Mouse (Mus musculus) T-cell, adult 66 days (primary cell): ENCODE data around the gene Ppp1r15b. TPM values are rescaled to one million over a fixed set of nuclear protein-coding genes. Genes with fewer than 3 reads are reported as not detected.

Experiments used
- total RNA-seq, 2 experiments: library from RNA; stranded (reverse); gene quantifications; 3 replicates in 1 of 2; 4 replicates in 1 of 2; pipeline ENCODE4 v1.2.4; 2023

Gene Ppp1r15b
- 100 to 1,000 TPM; 103 to 110 TPM for total RNA-seq

GRCm38 (mm10) chr1:133130638-133131560 is at the start of gene Ppp1r15b:
Gene Ppp1r15b (plus strand): TSS chr1:133131143.

GRCm38 (mm10) chr1:133163820-133164431 is 33.0 kb downstream of the Ppp1r15b start, which contains the start of gene Plekha6:
Gene Plekha6 (plus strand): TSS chr1:133164210.

Other genes with a start within 250 kb of the Ppp1r15b start
- gene Mdm4, start 100.6 kb upstream of the Ppp1r15b start, total RNA-seq: 100 to 1,000 TPM; 266 to 267 TPM
- gene Pik3c2b, start 85.5 kb upstream of the Ppp1r15b start, total RNA-seq: 1 to 10 TPM; 5.5 to 7.0 TPM
- gene Plekha6, start 33.1 kb downstream of the Ppp1r15b start, total RNA-seq: 10 to 100 TPM; 18.2 to 20.8 TPM
- not detected for gene Golt1a, start 178.7 kb downstream of the Ppp1r15b start, total RNA-seq
- not detected for gene Kiss1, start 190.7 kb downstream of the Ppp1r15b start, total RNA-seq
- not detected for gene Ren1, start 219.4 kb downstream of the Ppp1r15b start, total RNA-seq
- not detected for gene Etnk2, start 232.4 kb downstream of the Ppp1r15b start, total RNA-seq